Mouse (Mus musculus) layer of hippocampus, adult 8-10 months (tissue): ENCODE measurements around the gene Pik3cg. TPM values are rescaled to one million over a fixed set of nuclear protein-coding genes. Genes with fewer than 3 reads are reported as not detected.

Source experiments
- DNase-seq, 2 experiments: peaks; one replicate each; pipeline ENCODE4 v3.0.0; 2022; ENCODE audit warnings: low spot score in 2 of 2
- total RNA-seq, 4 experiments: library from RNA; stranded (reverse); gene quantifications; 2 replicates each; pipeline ENCODE4 v1.2.4; 2022

Pik3cg gene
- total RNA-seq, 4 experiments from 2014 or later, result 3.5 to 10.8 (median 6.9) TPM

DNA sequence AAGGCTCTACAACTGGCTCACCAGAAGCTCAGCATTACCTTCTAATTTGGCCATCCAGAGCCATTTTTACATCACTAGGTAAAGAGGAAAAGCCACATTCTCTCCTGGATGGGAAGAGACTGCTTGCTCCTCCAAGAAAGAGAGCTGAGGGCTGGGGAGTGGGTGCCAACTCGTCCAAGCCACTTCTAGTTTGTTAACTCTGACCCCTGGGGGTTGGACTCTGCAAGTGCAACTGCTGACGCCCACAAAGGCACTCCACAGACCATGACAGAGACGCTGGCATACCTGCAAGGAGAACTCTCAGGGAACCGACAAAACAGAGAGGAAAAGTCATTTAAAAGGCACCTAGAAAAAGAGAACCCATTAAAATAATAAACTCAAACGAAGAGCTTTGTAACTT, 63.9 kb downstream of the Pik3cg start:
- peak; percentile 34 to 67 for DNase-seq

GRCm38 (mm10) chr12:32143782-32144181, 64.7 kb downstream of the Pik3cg start:
- DNase-seq, result no peak

DNA sequence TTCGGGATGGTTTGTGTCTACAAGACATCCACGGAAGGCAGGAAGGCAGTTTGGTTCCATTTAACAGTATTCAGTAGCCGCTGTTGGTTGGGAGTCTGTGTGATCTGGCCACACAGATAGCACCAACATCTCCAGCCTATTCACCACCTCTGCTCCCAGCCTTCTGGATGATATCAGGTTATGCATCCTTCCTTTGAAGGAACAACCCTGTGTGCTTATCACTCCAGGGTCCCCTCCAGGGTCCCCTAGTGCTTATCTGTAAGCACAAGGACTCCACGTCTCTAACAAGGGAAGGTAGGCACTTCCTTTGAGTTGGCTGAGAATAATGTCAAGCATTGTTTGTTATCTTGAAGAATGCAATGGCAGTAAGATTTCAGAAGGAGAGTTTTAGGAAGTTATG, 65.3 kb downstream of the Pik3cg start:
- DNase-seq, result no peak

GRCm38 (mm10) chr12:32141766-32142165, 66.7 kb downstream of the Pik3cg start:
- DNase-seq, result no peak

GRCm38 (mm10) chr12:32138831-32139230, 69.6 kb downstream of the Pik3cg start:
- DNase-seq, result no peak

DNA sequence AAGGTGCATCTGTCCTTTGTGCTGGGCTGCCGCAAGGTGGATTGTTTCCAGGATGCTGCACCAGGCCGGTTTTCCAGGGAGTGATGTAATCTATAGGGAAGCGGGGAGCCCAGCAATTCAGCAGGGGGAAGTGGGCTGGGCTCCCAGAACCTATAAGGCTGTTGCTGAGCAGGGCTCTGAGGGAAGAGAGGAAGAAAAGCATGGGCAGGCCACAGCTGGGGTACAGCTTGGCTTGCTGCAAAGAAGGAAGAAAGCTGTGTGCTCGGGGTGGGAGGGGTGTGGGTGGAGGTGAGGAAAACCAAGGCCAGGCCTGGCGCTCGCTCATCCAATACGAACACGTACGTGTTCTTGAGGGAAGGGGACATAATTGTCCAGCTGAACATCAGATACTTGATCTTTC, 70.1 kb downstream of the Pik3cg start:
- DNase-seq, result no peak

GRCm38 (mm10) chr12:32137542-32137941, 70.9 kb downstream of the Pik3cg start:
- DNase-seq, result no peak

- no peak for DNase-seq
Measured at GRCm38 (mm10) chr12:32127599-32128507, 80.6 kb downstream of the Pik3cg start.

- no peak for DNase-seq
Measured at GRCm38 (mm10) chr12:32127158-32127557, 81.3 kb downstream of the Pik3cg start.

GRCm38 (mm10) chr12:32124456-32124855, 84.0 kb downstream of the Pik3cg start:
- no peak for DNase-seq

DNA sequence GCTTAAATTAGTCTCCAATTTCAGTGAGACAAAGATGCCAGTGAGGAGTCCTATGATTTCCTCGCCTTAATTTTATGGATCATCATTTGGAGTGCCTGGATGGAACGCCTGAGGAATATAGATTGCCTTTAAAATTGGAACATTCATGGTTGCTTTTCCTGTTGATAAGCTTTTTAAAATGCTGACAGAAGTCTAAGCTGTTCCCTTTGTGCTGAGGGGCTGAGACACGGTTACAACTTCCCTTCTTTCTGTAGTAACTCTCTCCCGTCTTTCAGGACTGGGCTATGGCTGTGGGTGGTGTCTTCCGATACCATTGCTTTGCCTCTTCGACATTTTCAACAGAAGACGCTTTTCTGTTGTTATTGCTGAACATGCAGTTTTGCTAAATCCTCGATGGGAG, 84.4 kb downstream of the Pik3cg start:
- no peak for DNase-seq

GRCm38 (mm10) chr12:32123559-32123958, 84.9 kb downstream of the Pik3cg start:
- DNase-seq, result no peak

Other genes starting within 250 kb of the Pik3cg start
- gene Prkar2b, start 147.4 kb downstream of the Pik3cg start, total RNA-seq, result 10 to 100 TPM; 29.5 to 35.0 (median 31.3) TPM
- gene Ccdc71l, start 170.0 kb upstream of the Pik3cg start, total RNA-seq, result 10 to 100 TPM; 22.6 to 29.1 (median 26.2) TPM